Comparison of ENCODE assay signal across 17 mouse cellular contexts in the genomic region with DNA sequence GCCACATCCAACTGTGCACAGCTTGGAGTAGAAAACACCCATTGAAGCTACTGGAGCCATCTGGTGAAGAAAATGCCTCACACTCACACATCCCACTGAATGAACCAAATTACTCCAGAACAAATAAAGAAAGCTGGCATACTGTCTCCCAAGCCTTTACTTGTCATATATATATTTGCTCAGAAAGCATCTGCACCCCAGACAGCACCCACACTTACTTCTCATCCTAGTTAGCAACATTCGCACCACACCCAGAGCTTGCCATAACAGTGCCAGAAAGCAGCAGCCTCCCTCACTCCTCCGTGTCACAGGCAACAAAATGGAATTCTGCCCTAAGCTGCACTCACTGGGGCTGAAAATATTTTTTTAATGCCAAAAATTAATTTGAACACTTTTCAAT.
DNase-seq lines count a peak whose midpoint lies in the region; TF ChIP-seq lines count a peak whose summit lies in the region.
"Had no signal": no experiment of that assay in that cellular context is flagged by ENCODE, and none has a peak within 500 bp of the region (broad histone marks: within the 10 kb centered on the region; RNA-seq: fewer than 3 reads in every experiment).

No protein-coding gene starts in this region.

- no peak for TF ChIP-seq EP300 in heart, adult 2 months (IDR thresholded peaks at IDR 0.05; ENCODE audit: insufficient read depth, low read depth, low read length)

- TF ChIP-seq POLR2A in heart, adult 2 months (IDR thresholded peaks at IDR 0.05; ENCODE audit: insufficient read depth, low read depth, low read length) = no peak

- peak; percentile 89 for DNase-seq in right cerebral cortex, adult 18-20 months
- DNase-seq in right cerebral cortex, postnatal 4 days = no peak
- DNase-seq in layer of hippocampus, adult 18-20 months (ENCODE audit: low spot score in 2 of 2) = peak; percentile 73 to 85
- peak; percentile 52 to 58 for DNase-seq in left cerebral cortex, adult 2 months (ENCODE audit: extremely low spot score in 1 of 2, low spot score in 2 of 2)
- peak; percentile 74 to 90 for DNase-seq in right cerebral cortex, postnatal 36 days (ENCODE audit: low spot score in 2 of 2)
- DNase-seq in heart, adult 2 months = no peak
- DNase-seq in embryo, embryonic 11 days = no peak
- no peak for DNase-seq in adrenal gland, adult 18-20 months (ENCODE audit: low spot score in 2 of 2)
- DNase-seq: adrenal gland, adult 2 months; B cell, adult 2 months; gastrocnemius, postnatal 25 days; kidney, adult 18-20 months; kidney, postnatal 4 days; retina, postnatal 1 day; thymus, adult 2 months had no signal

- no peak overlapping the region for H3K4me3 ChIP-seq in left cerebral cortex, adult 2 months
- no peak overlapping the region for H3K4me3 ChIP-seq in heart, adult 2 months
- H3K4me3 ChIP-seq: lung, embryonic 15.5 days; megakaryocyte, embryonic 14.5 days had no signal

- no peaks in the 10 kb centered on the region for H3K79me2 ChIP-seq in heart, adult 2 months (replicated peaks; ENCODE audit: control insufficient read depth, insufficient read depth, low read length)

- H3K36me3 ChIP-seq in heart, adult 2 months (ENCODE audit: control insufficient read depth, insufficient read depth, low read length) = no peaks in the 10 kb centered on the region
- H3K36me3 ChIP-seq: lung, embryonic 15.5 days had no signal

- 68% methylated on average over 2 of the region's 2 CpGs for WGBS in heart, adult 2 months

- no peak overlapping the region for H3K9ac ChIP-seq in heart, adult 2 months (ENCODE audit: low read depth, low read length)
- H3K9ac ChIP-seq: lung, embryonic 15.5 days had no signal

- no peak for TF ChIP-seq CTCF in left cerebral cortex, adult 2 months (IDR thresholded peaks at IDR 0.05)
- TF ChIP-seq CTCF in heart, adult 2 months (IDR thresholded peaks at IDR 0.05) = no peak

- intact Hi-C loops in left cerebral cortex, adult 2 months (cut with DNase I) = loop anchor here (1.0 to 10.0 kb wide), 6 partner anchors 62 to 344 kb away; a partner anchor contains a TSS
- intact Hi-C loops in heart, adult 2 months (cut with DNase I) = no loop called here

- no peaks in the 10 kb centered on the region for H3K27me3 ChIP-seq in heart, adult 2 months (ENCODE audit: control insufficient read depth, insufficient read depth, low read length)
- H3K27me3 ChIP-seq: lung, embryonic 15.5 days; megakaryocyte, embryonic 14.5 days had no signal

- no peaks in the 10 kb centered on the region for H3K4me1 ChIP-seq in heart, adult 2 months (ENCODE audit: control insufficient read depth, insufficient read depth, low read length)
- H3K4me1 ChIP-seq: lung, embryonic 15.5 days; megakaryocyte, embryonic 14.5 days had no signal

- H3K27ac ChIP-seq in left cerebral cortex, adult 2 months = no peak overlapping the region
- no peak overlapping the region for H3K27ac ChIP-seq in heart, adult 2 months
- H3K27ac ChIP-seq: lung, embryonic 15.5 days had no signal

Comparison
In these comparisons a context has a peak if more than half of its experiments do, and no peak if none do; other contexts are left out.
1. DNase-seq: peak in right cerebral cortex, adult 18-20 months (single experiment), layer of hippocampus, adult 18-20 months (2 of 2), left cerebral cortex, adult 2 months (2 of 2) and right cerebral cortex, postnatal 36 days (2 of 2); none in right cerebral cortex, postnatal 4 days (single experiment), heart, adult 2 months (0 of 2), embryo, embryonic 11 days (single experiment) and adrenal gland, adult 18-20 months (0 of 2).